Mouse (Mus musculus): ENCODE measurements around the gene Usp28. TPM values are rescaled to one million over a fixed set of nuclear protein-coding genes. Genes with fewer than 3 reads are reported as not detected.
"Not testable (repeated sequence)": the region's sequence is repeated elsewhere in the genome, so short reads cannot be mapped to it uniquely, and the experiment has no call there.

Gene Usp28
- 33.5 and 39.0 TPM in 2 replicates for polyA plus RNA-seq (2015; fragmentation: Nextera tagmentation; extraction: Ambion mirVana)

- H3K36me3 ChIP-seq (ENCODE audit: poor library complexity, severe bottlenecking): no peaks in the 10 kb centered on the region
- no peaks in the 10 kb centered on the region for H3K9me3 ChIP-seq (replicated peaks)
- no peaks in the 10 kb centered on the region for H3K27me3 ChIP-seq
- H3K9ac ChIP-seq: peak within 1 kb of the TSS; percentile 83
- under 1% methylated on average over 85 of the region's 94 CpGs for WGBS
- ATAC-seq: peak; percentile 95
- peak within 1 kb of the TSS; percentile 77 for H3K4me3 ChIP-seq
- peak within 1 kb of the TSS; percentile 87 for H3K27ac ChIP-seq
- H3K4me1 ChIP-seq: peaks cover 35% of the 10 kb centered on the region
- peak within 1 kb of the TSS; percentile 76 for H3K4me2 ChIP-seq
These were observed at the start of gene Usp28 for GRCm38 (mm10) chr9:48984845-48985707. Usp28 (plus strand) TSS chr9:48985375.

DNA sequence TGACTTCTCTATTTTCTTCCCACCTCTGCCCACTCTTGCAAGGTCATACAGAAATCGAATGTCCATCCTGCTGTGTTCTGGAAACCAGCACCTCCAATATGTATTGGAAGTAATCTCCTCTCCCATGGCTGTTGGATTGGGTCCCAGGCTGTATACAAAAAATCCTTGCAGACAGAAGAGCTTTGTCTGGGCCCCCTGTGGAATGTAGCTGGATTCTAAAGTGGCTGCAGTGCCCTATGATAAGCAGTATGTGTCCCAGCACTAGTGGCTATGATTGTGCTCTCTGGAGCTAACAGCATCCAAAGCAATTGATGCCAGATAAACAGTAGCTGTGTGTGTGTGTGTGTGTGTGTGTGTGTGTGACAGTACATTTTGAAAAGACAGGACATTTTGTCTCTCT, 42.8 kb upstream of the Usp28 start:
- Histone ChIP-seq H3K4me1 (peaks cover 6% of the 10 kb centered on the region; the same call in 1 of the 2 replicates), H3K27me3 (no peaks in the 10 kb centered on the region), H3K9me3 (replicated peaks) (no peaks in the 10 kb centered on the region), H3K36me3 (ENCODE audit: poor library complexity, severe bottlenecking) (no peaks in the 10 kb centered on the region), H3K4me3 (no peak overlapping the region), H3K27ac (no peak overlapping the region), H3K9ac (no peak overlapping the region), H3K4me2 (no peak overlapping the region)
- no peak for ATAC-seq
- 67% methylated on average over 1 of the region's 1 CpGs for WGBS

- no peak for ATAC-seq
- H3K4me2 ChIP-seq: no peak overlapping the region
- H3K27ac ChIP-seq: no peak overlapping the region
- no peak overlapping the region for H3K9ac ChIP-seq
- no peak overlapping the region for H3K4me3 ChIP-seq
- H3K27me3 ChIP-seq: no peaks in the 10 kb centered on the region
- no peaks in the 10 kb centered on the region for H3K9me3 ChIP-seq (replicated peaks)
- H3K36me3 ChIP-seq (ENCODE audit: poor library complexity, severe bottlenecking): no peaks in the 10 kb centered on the region
- WGBS: 89% methylated on average over 4 of the region's 4 CpGs
- peaks cover 3% of the 10 kb centered on the region; the same call in 1 of the 2 replicates for H3K4me1 ChIP-seq
These were observed 37.6 kb upstream of the Usp28 start for GRCm38 (mm10) chr9:48947565-48947964.

GRCm38 (mm10) chr9:48961314-48961713, 23.9 kb upstream of the Usp28 start:
- Histone ChIP-seq H3K4me2 (peak overlapping the region; percentile 24), H3K4me3 (no peak overlapping the region), H3K36me3 (ENCODE audit: poor library complexity, severe bottlenecking) (no peaks in the 10 kb centered on the region), H3K27me3 (peaks cover 12% of the 10 kb centered on the region; the same call in 1 of the 2 replicates), H3K27ac (no peak overlapping the region), H3K9me3 (replicated peaks) (no peaks in the 10 kb centered on the region), H3K9ac (no peak overlapping the region), H3K4me1 (peaks cover 15% of the 10 kb centered on the region)
- no peak for ATAC-seq
- 17% methylated on average over 12 of the region's 12 CpGs for WGBS

GRCm38 (mm10) chr9:48962131-48962530, 23.0 kb upstream of the Usp28 start:
- no peaks in the 10 kb centered on the region for H3K36me3 ChIP-seq (ENCODE audit: poor library complexity, severe bottlenecking)
- H3K9ac ChIP-seq: no peak overlapping the region
- peaks cover 12% of the 10 kb centered on the region; the same call in 1 of the 2 replicates for H3K27me3 ChIP-seq
- no peak overlapping the region for H3K4me2 ChIP-seq
- no peak overlapping the region for H3K27ac ChIP-seq
- H3K9me3 ChIP-seq (replicated peaks): no peaks in the 10 kb centered on the region
- ATAC-seq: no peak
- no peak overlapping the region for H3K4me3 ChIP-seq
- WGBS: 15% methylated on average over 7 of the region's 7 CpGs
- peaks cover 15% of the 10 kb centered on the region for H3K4me1 ChIP-seq

- no peaks in the 10 kb centered on the region for H3K36me3 ChIP-seq (ENCODE audit: poor library complexity, severe bottlenecking)
- WGBS: 75% methylated on average over 7 of the region's 7 CpGs
- H3K4me3 ChIP-seq: no peak within 1 kb of the TSS
These were observed 20.6 kb upstream of the Usp28 start, which contains the start of gene Htr3b for GRCm38 (mm10) chr9:48964587-48965040. Htr3b (minus strand) TSS chr9:48964990.

DNA sequence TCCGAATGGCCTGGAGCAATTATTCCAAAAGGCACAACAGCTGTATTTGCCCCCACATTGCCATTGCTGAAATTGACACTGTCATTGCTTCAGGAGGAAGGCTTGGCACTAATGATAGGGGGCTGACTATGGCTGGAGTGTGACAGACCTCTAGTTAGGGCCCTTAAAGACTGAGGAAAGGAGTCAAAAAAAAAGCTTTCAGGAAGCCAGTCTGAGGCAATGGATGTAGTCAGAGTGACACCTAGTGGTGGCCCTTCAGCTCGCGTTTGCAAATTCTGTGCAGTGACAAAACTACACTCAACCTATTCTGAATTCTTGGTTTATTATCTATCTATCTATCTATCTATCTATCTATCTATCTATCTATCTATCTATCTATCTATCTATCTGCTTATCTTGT, 12.7 kb upstream of the Usp28 start:
- ATAC-seq: 0 out of 2 replicates have a peak, but pooled peaks have one; percentile 21
- Histone ChIP-seq H3K36me3 (ENCODE audit: poor library complexity, severe bottlenecking) (no peaks in the 10 kb centered on the region), H3K4me3 (no peak overlapping the region)

More at GRCm38 (mm10) chr9:48964587-48965040, 20.6 kb upstream of the Usp28 start, which contains the start of gene Htr3b:
- no peak within 1 kb of the TSS for H3K4me2 ChIP-seq
- H3K27ac ChIP-seq: no peak within 1 kb of the TSS
- peaks cover 12% of the 10 kb centered on the region; the same call in 1 of the 2 replicates for H3K27me3 ChIP-seq
- no peak for ATAC-seq
- H3K4me1 ChIP-seq: peaks cover 15% of the 10 kb centered on the region
- no peak within 1 kb of the TSS for H3K9ac ChIP-seq
- no peaks in the 10 kb centered on the region for H3K9me3 ChIP-seq (replicated peaks)

GRCm38 (mm10) chr9:48976661-48977355, 8.4 kb upstream of the Usp28 start:
- WGBS: 87% methylated on average over 6 of the region's 6 CpGs
- no peak overlapping the region for H3K27ac ChIP-seq
- ATAC-seq: no peak

More for the DNA sequence above, 12.7 kb upstream of the Usp28 start:
- 29% methylated on average over 3 of the region's 3 CpGs for WGBS
- no peaks in the 10 kb centered on the region for H3K27me3 ChIP-seq
- H3K4me1 ChIP-seq: no peaks in the 10 kb centered on the region
- H3K4me2 ChIP-seq: no peak overlapping the region
- no peak overlapping the region for H3K9ac ChIP-seq
- no peak overlapping the region for H3K27ac ChIP-seq
- H3K9me3 ChIP-seq (replicated peaks): no peaks in the 10 kb centered on the region

GRCm38 (mm10) chr9:48980371-48980770, 4.8 kb upstream of the Usp28 start:
- no peak overlapping the region for H3K4me3 ChIP-seq
- H3K4me1 ChIP-seq: peaks cover 6% of the 10 kb centered on the region
- no peak overlapping the region for H3K27ac ChIP-seq
- no peak overlapping the region for H3K9ac ChIP-seq
- no peak overlapping the region for H3K4me2 ChIP-seq
- H3K36me3 ChIP-seq (ENCODE audit: poor library complexity, severe bottlenecking): no peaks in the 10 kb centered on the region
- H3K9me3 ChIP-seq (replicated peaks): no peaks in the 10 kb centered on the region
- WGBS: 76% methylated on average over 5 of the region's 5 CpGs
- ATAC-seq: no peak
- no peaks in the 10 kb centered on the region for H3K27me3 ChIP-seq

More at GRCm38 (mm10) chr9:48976661-48977355, 8.4 kb upstream of the Usp28 start:
- Histone ChIP-seq H3K4me3 (no peak overlapping the region), H3K27me3 (no peaks in the 10 kb centered on the region), H3K9me3 (replicated peaks) (no peaks in the 10 kb centered on the region), H3K36me3 (ENCODE audit: poor library complexity, severe bottlenecking) (no peaks in the 10 kb centered on the region), H3K9ac (no peak overlapping the region), H3K4me2 (no peak overlapping the region), H3K4me1 (no peaks in the 10 kb centered on the region)

- Histone ChIP-seq H3K4me2 (no peak overlapping the region), H3K9me3 (replicated peaks) (no peaks in the 10 kb centered on the region), H3K4me1 (peaks cover 6% of the 10 kb centered on the region), H3K9ac (no peak overlapping the region), H3K27me3 (no peaks in the 10 kb centered on the region), H3K36me3 (ENCODE audit: poor library complexity, severe bottlenecking) (no peaks in the 10 kb centered on the region), H3K27ac (no peak overlapping the region), H3K4me3 (no peak overlapping the region)
- no peak for ATAC-seq
- 84% methylated on average over 3 of the region's 3 CpGs for WGBS
These were observed 4.4 kb upstream of the Usp28 start for GRCm38 (mm10) chr9:48980781-48981180.

DNA sequence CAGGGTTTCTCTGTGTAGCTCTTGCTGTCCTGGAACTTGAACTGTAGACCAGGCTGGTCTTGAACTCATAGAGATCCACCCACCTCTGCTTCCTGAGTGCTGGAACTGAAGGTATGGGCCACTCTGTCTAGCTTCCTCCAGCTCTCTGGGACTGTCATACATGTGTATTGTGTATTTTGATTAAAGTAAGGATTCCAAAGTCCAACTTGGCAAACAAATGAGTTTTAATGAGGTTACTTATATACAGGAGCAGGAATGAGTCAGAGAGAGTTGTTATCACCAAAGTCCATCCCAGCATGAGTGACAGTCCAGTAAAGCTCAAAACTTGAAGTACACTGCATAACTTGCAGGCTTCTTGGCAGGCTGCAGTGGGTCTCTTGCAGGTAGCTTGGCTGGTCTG, 3.3 kb upstream of the Usp28 start:
- H3K4me1 ChIP-seq: peaks cover 13% of the 10 kb centered on the region
- H3K4me2 ChIP-seq: no peak overlapping the region
- H3K27me3 ChIP-seq: no peaks in the 10 kb centered on the region
- H3K9ac ChIP-seq: no peak overlapping the region
- H3K4me3 ChIP-seq: no peak overlapping the region
- no peaks in the 10 kb centered on the region for H3K9me3 ChIP-seq (replicated peaks)
- H3K36me3 ChIP-seq (ENCODE audit: poor library complexity, severe bottlenecking): no peaks in the 10 kb centered on the region
- no peak overlapping the region for H3K27ac ChIP-seq
- ATAC-seq: no peak

GRCm38 (mm10) chr9:48983801-48984200, 1.4 kb upstream of the Usp28 start:
- not testable (repeated sequence) for H3K9ac ChIP-seq; ATAC-seq; H3K27ac ChIP-seq; H3K9me3 ChIP-seq (replicated peaks); H3K4me3 ChIP-seq; H3K36me3 ChIP-seq (ENCODE audit: poor library complexity, severe bottlenecking); H3K4me2 ChIP-seq; H3K27me3 ChIP-seq
- 94% methylated on average over 6 of the region's 6 CpGs for WGBS
- H3K4me1 ChIP-seq: peaks cover 32% of the 10 kb centered on the region

All from forebrain, embryonic 13.5 days (tissue).